Mouse (Mus musculus) cerebellum, adult 2 months (tissue): ENCODE results near the gene Cdc42bpa. TPM values are rescaled to one million over a fixed set of nuclear protein-coding genes. Genes with fewer than 3 reads are reported as not detected.
A peak's percentile ranks its signal among the peaks of the same experiment; 100 is the strongest.

ENCODE experiments used
- DNase-seq, 2 experiments: peaks; one replicate each; pipeline ENCODE4 v3.0.0; 2021
- H3K27ac ChIP-seq: fragments of 200-500 bp; 2 replicates; pipeline ENCODE4 v1.5.1; 2012; ENCODE audit warnings: low read length, control low read depth, inconsistent platforms; ENCODE audit not compliant: insufficient read depth
- H3K27me3 ChIP-seq: fragments of 200-500 bp; 2 replicates; pipeline ENCODE4 v1.6.1; 2012; ENCODE audit warnings: inconsistent platforms, mild to moderate bottlenecking, low read length, moderate library complexity; ENCODE audit not compliant: control insufficient read depth, insufficient read depth
- H3K4me1 ChIP-seq: fragments of 200-500 bp; 2 replicates; pipeline ENCODE4 v1.6.1; 2011; ENCODE audit warnings: low read length; ENCODE audit not compliant: control insufficient read depth, insufficient read depth
- H3K4me3 ChIP-seq: fragments of 200-500 bp; replicated peaks from 2 replicates; pipeline ENCODE3; 2011; ENCODE audit warnings: mild to moderate bottlenecking, low read depth, low read length, control low read depth; ENCODE audit not compliant: insufficient read depth
- CTCF ChIP-seq: fragments of 200-500 bp; IDR thresholded peaks from 2 replicates; pipeline ENCODE4 v1.5.1; 2011; ENCODE audit warnings: low read depth, mild to moderate bottlenecking, control low read depth, low read length, moderate library complexity, borderline replicate concordance; ENCODE audit not compliant: insufficient read depth
- POLR2A ChIP-seq: fragments of 200-500 bp; IDR thresholded peaks from 2 replicates; pipeline ENCODE4 v1.6.1; 2011; ENCODE audit warnings: low read length, control low read depth, borderline replicate concordance; ENCODE audit not compliant: insufficient read depth
- WGBS: fragments of 180-500 bp; shearing (Covaris S2); methylation state at CpG from one replicate; pipeline ENCODE4 v1.1.7; 2018; 5-methylcytosine and 5-hydroxymethylcytosine counted together
- polyA plus RNA-seq: library from polyadenylated mRNA; depleted of rRNA; stranded (reverse); fragments of >200 nt; gene quantifications from 2 replicates; pipeline ENCODE4 v1.2.3, GENCODE M21; 2012

The Cdc42bpa gene
- polyA plus RNA-seq, 1 experiment = 145 TPM

DNA sequence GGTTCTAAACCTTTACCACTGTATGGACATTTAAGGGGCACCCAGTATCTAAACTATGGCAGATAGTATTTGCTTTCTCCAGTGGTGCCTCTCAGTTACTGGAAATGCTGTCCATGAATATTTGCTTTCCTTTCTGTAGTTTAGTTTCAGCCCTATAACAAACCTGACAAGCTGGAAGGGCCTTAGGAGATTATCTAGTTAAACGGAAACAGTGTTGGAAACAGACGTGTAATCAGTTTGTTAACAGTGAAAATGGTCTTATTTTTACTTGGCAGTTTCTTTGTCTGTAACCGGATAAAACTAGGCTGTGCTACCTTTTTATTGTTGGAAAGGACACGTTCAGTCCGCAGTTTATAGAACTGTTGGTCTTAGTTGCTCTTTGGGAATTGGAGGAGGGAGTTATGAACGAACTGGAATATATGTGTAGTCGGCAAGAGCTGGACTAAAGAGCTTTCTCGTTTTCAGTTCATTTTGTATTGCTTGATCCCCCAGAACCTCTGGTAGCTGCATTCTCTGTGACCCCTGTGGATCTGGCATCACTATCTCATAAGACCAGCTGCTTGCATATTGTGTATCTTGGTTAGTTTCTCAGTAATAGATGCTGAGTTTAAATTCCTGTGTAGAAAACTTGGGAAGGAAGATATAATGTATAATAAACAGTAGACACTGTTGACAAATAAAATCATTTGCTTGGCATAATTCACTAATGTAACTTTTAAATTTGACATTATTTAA is 70.5 kb downstream of the Cdc42bpa start:
- no peak for DNase-seq
- 60% methylated on average over 8 of the region's 8 CpGs for WGBS
- Histone ChIP-seq H3K27ac (no peak overlapping the region), H3K4me3 (no peak overlapping the region), H3K4me1 (peaks cover 10% of the 10 kb centered on the region), H3K27me3 (no peaks in the 10 kb centered on the region)
- TF ChIP-seq POLR2A (no peak), CTCF (no peak)

DNA sequence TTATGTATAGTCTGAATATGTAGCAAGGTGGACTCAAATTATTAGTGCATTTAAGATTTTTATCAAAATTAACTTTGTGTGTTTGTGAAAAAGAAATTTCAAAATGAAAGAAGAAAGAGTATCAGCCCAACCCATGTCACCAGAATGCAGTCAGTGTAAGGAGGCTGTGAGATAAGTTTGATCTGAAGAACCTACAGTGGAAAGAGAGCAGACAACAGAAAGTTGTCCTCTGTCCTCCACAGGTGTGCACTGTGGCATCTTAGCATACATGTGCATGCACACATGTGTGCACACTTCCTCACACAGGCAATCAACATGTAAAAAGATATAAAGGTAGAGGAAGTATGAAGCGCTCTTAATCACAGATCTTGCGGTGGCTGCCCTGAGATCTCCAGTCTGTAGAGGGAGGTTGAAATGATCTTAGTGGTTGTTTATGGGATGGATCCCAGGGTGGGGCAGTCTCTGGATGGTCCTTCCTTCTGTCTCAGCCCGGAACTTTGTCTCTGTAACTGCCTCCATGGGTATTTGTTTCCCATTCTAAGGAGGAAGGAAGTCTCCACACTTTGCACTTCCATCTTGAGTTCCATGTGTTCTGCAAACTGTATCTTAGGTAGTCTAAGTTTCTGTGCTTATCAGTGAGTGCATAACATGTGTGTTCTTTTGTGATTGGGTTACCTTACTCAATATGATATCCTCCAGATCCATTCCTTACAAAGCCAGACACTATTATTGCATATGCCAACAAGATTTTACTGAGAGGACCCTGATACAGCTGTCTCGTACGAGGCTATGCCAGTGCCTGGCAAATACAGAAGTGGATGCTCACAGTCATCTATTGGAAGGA is 71.7 kb downstream of the Cdc42bpa start:
- TF ChIP-seq CTCF (no peak), POLR2A (no peak)
- DNase-seq = no peak
- Histone ChIP-seq H3K4me1 (peaks cover 7% of the 10 kb centered on the region; the same call in 1 of the 2 replicates), H3K27ac (no peak overlapping the region), H3K4me3 (no peak overlapping the region), H3K27me3 (no peaks in the 10 kb centered on the region)
- 90% methylated on average over 5 of the region's 5 CpGs for WGBS

DNA sequence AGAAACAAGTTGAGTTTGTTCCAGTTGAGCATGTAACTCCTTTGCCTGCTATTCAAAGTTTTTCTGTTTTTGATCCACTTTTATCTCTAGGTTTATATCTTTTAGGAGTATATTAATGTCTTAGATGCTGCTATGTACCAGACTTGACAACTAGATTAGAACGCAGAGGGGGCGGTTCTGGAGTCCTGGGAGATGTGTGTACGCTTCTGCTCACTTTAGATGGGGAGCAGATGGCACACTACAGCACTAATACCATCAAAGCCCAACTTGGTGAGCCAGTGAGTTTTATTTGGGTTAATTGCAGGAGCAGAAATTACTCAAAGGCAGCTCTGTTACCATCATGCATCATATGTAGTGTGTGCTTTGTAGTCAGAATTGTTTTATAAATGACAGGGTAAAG is 77.2 kb downstream of the Cdc42bpa start:
- Histone ChIP-seq H3K27ac (no peak overlapping the region), H3K4me1 (no peaks in the 10 kb centered on the region), H3K4me3 (no peak overlapping the region), H3K27me3 (no peaks in the 10 kb centered on the region)
- TF ChIP-seq CTCF (no peak), POLR2A (no peak)
- WGBS = 23% methylated on average over 3 of the region's 3 CpGs
- DNase-seq = peak in 1 of 2 experiments; percentile 14

DNA sequence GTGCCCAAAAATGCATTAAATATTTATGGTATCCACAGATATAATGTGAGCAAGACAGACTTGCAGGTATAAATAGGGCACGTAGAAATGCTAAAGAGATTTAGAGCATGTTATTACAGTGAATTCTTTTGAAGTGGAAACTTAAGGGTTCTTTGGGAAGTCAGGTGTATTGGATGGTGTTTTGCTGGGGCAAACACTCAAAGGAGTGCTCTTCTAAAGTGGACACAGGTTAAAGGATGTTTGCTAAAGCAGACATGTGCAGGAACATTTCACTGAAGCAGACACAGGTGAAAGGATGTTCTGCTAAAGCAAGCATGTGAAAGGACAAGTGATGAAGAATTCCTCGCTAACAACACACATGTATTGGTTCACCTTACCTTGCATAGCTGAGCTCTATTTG is 83.9 kb downstream of the Cdc42bpa start:
- TF ChIP-seq CTCF (no peak), POLR2A (no peak)
- no peaks in the 10 kb centered on the region for H3K27me3 ChIP-seq
- WGBS = 98% methylated on average over 2 of the region's 2 CpGs
- no peak for DNase-seq
- no peak overlapping the region for H3K4me3 ChIP-seq
- H3K4me1 ChIP-seq = no peaks in the 10 kb centered on the region
- no peak overlapping the region for H3K27ac ChIP-seq

DNA sequence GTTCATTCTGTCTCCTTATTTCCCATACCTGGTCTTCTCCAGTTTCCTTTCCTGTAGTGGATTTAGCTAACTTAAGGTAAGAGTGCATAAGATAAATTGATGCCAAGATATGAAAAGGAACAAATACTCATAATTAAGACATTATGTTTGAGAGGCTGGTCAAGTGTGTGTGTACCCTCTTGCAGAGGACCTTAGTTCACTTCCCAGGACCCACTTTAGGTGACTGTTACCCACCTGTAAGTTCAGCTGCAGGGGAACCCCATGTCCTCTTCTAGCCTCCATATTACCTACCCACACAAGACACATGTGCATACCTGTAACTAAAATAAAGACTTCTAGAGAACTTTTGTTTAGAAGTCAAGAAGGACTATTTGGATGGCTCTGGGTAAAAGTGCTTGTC is 84.9 kb downstream of the Cdc42bpa start:
- Histone ChIP-seq H3K27me3 (no peaks in the 10 kb centered on the region), H3K27ac (no peak overlapping the region), H3K4me1 (no peaks in the 10 kb centered on the region), H3K4me3 (no peak overlapping the region)
- no peak for DNase-seq
- TF ChIP-seq POLR2A = no peak
- TF ChIP-seq CTCF = no peak

DNA sequence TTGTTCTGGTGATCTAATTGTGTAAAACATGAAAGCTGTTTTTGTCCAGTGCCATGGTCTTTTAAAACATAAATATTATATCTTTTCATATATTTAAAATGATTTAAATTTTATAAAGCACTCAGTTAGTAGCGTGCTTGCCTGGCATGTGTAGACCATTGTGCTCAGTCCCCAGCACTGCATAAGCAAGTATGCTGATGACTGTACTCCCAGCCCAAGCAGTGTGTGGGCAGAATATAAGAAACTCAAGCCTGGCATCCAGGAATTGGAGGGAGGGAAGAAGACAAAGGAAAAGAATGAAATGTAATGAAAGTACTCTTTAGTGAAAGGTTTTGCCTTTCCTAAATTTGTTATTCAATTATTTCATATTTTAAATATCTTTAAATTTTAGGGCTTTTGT is 128.9 kb downstream of the Cdc42bpa start:
- 95% methylated on average over 1 of the region's 1 CpGs for WGBS
- Histone ChIP-seq H3K4me1 (no peaks in the 10 kb centered on the region), H3K4me3 (no peak overlapping the region), H3K27me3 (no peaks in the 10 kb centered on the region), H3K27ac (no peak overlapping the region)
- no peak for DNase-seq
- no peak for TF ChIP-seq CTCF
- TF ChIP-seq POLR2A = no peak

DNA sequence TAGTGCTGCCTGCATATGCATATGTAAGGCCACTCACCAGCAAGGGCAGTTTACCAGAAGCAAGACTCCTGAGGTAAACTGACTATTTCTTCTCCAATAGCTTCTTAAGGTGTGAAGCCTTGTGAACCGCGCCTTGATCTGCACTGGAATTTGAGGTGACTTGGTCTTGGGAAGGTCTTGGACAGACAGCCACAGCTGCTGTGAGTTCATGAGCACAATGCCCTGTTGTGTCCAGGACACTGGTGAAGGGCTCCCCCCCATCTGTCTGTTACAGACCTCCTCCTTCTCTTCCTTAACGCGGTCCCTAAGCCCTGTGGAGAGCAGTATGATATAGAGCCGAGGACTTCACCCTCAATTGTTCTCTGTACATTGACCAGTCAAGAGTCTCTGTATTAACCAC is 138.2 kb downstream of the Cdc42bpa start:
- TF ChIP-seq CTCF = no peak
- no peak for TF ChIP-seq POLR2A
- 89% methylated on average over 5 of the region's 5 CpGs for WGBS
- Histone ChIP-seq H3K4me1 (peaks cover 5% of the 10 kb centered on the region; the same call in 1 of the 2 replicates), H3K27ac (no peak overlapping the region), H3K27me3 (no peaks in the 10 kb centered on the region), H3K4me3 (no peak overlapping the region)
- no peak for DNase-seq
